Mouse (Mus musculus) hindbrain, embryonic 16.5 days (tissue): ENCODE measurements at regions not wholly inside any gene's neighbourhood (a gene's known extent, or its start where the extent isn't known, plus 50 kb on each side); places are given as distances from the start of the nearest gene placed in this dataset.

ENCODE experiments used
- ATAC-seq: fragments of 200-750 bp; cut with Nextera tagmentation; 2 replicates; pipeline ENCODE4 v1.8.0; 2017; ENCODE audit warnings: moderate TSS enrichment, moderate library complexity
- H3K27ac ChIP-seq: fragments of 300-500 bp; sonication (generic); 2 replicates; pipeline ENCODE4 v1.5.1; 2014; ENCODE audit warnings: low read depth, mild to moderate bottlenecking, control low read depth, low read length, moderate library complexity
- H3K27me3 ChIP-seq: fragments of 300-500 bp; sonication (generic); replicated peaks from 2 replicates; pipeline ENCODE4 v1.6.1; 2014; ENCODE audit warnings: low read length; ENCODE audit not compliant: control insufficient read depth, insufficient read depth
- H3K36me3 ChIP-seq: fragments of 300-500 bp; sonication (generic); 2 replicates; pipeline ENCODE4 v1.6.1; 2014; ENCODE audit warnings: mild to moderate bottlenecking, low read length, moderate library complexity, mixed read lengths; ENCODE audit not compliant: control insufficient read depth, insufficient read depth
- H3K4me1 ChIP-seq: fragments of 300-500 bp; sonication (generic); 2 replicates; pipeline ENCODE4 v1.6.1; 2014; ENCODE audit warnings: low read depth, low read length; ENCODE audit not compliant: control insufficient read depth, insufficient read depth
- H3K4me2 ChIP-seq: fragments of 300-500 bp; sonication (generic); 2 replicates; pipeline ENCODE4 v1.6.1; 2014; ENCODE audit warnings: mild to moderate bottlenecking, low read length, control low read depth, moderate library complexity
- H3K4me3 ChIP-seq: fragments of 300-500 bp; sonication (generic); 2 replicates; pipeline ENCODE4 v1.5.1; 2014; ENCODE audit warnings: mild to moderate bottlenecking, low read length, control low read depth, moderate library complexity
- H3K9ac ChIP-seq: fragments of 300-500 bp; sonication (generic); 2 replicates; pipeline ENCODE4 v1.6.1; 2014; ENCODE audit warnings: low read depth, mild to moderate bottlenecking, control low read depth, low read length, moderate library complexity
- H3K9me3 ChIP-seq: fragments of 300-500 bp; sonication (generic); 2 replicates; pipeline ENCODE4 v1.6.1; 2014; ENCODE audit warnings: mild to moderate bottlenecking, low read length, moderate library complexity; ENCODE audit not compliant: control insufficient read depth
- WGBS: fragments of 180-500 bp; shearing (Covaris S2); extraction: QIAGEN DNeasy Blood & Tissue Kit; methylation state at CpG from one replicate; pipeline ENCODE4 v1.1.7; 2014; 5-methylcytosine and 5-hydroxymethylcytosine counted together

- Histone ChIP-seq H3K36me3 (no peaks in the 10 kb centered on the region), H3K4me1 (peaks cover 2% of the 10 kb centered on the region; the same call in 1 of the 2 replicates), H3K27me3 (no peaks in the 10 kb centered on the region), H3K9me3 (no peaks in the 10 kb centered on the region), H3K4me3 (peak overlapping the region; percentile 23; the same call in 1 of the 2 replicates), H3K9ac (0 out of 2 replicates have a peak overlapping the region, but pooled peaks have one; percentile 15), H3K27ac (no peak overlapping the region), H3K4me2 (peak overlapping the region; percentile 52)
- peak; percentile 86 for ATAC-seq
- WGBS, result 22% methylated on average over 11 of the region's 11 CpGs
Observed at GRCm38 (mm10) chr6:35380721-35381466, 55.0 kb upstream of the Fam180a start.

GRCm38 (mm10) chr6:35379890-35380289, 53.9 kb upstream of the Fam180a start:
- Histone ChIP-seq H3K9ac (no peak overlapping the region), H3K9me3 (no peaks in the 10 kb centered on the region), H3K27me3 (no peaks in the 10 kb centered on the region), H3K4me1 (peaks cover 2% of the 10 kb centered on the region; the same call in 1 of the 2 replicates), H3K4me2 (peak overlapping the region; percentile 27; the same call in 1 of the 2 replicates), H3K4me3 (no peak overlapping the region), H3K27ac (no peak overlapping the region), H3K36me3 (no peaks in the 10 kb centered on the region)
- ATAC-seq, result no peak
- 12% methylated on average over 8 of the region's 8 CpGs for WGBS

GRCm38 (mm10) chr6:35378851-35379250, 52.9 kb upstream of the Fam180a start:
- peaks cover 2% of the 10 kb centered on the region; the same call in 1 of the 2 replicates for H3K4me1 ChIP-seq
- H3K4me3 ChIP-seq, result no peak overlapping the region
- 96% methylated on average over 6 of the region's 6 CpGs for WGBS
- H3K9ac ChIP-seq, result no peak overlapping the region
- H3K4me2 ChIP-seq, result no peak overlapping the region
- ATAC-seq, result no peak
- H3K9me3 ChIP-seq, result no peaks in the 10 kb centered on the region
- no peak overlapping the region for H3K27ac ChIP-seq
- H3K36me3 ChIP-seq, result no peaks in the 10 kb centered on the region
- H3K27me3 ChIP-seq, result no peaks in the 10 kb centered on the region

- Histone ChIP-seq H3K4me3 (no peak overlapping the region), H3K4me1 (peaks cover 2% of the 10 kb centered on the region; the same call in 1 of the 2 replicates), H3K4me2 (no peak overlapping the region), H3K9ac (no peak overlapping the region), H3K36me3 (no peaks in the 10 kb centered on the region), H3K27ac (no peak overlapping the region), H3K9me3 (no peaks in the 10 kb centered on the region), H3K27me3 (no peaks in the 10 kb centered on the region)
- ATAC-seq, result no peak
- 93% methylated on average over 3 of the region's 3 CpGs for WGBS
Observed at GRCm38 (mm10) chr6:35377535-35377934, 51.6 kb upstream of the Fam180a start.

- Histone ChIP-seq H3K4me3 (no peak overlapping the region), H3K36me3 (no peaks in the 10 kb centered on the region)
Observed at GRCm38 (mm10) chr6:35376526-35376925, 50.6 kb upstream of the Fam180a start.

More at GRCm38 (mm10) chr6:35376526-35376925, 50.6 kb upstream of the Fam180a start:
- H3K9ac ChIP-seq, result no peak overlapping the region
- no peak for ATAC-seq
- no peak overlapping the region for H3K4me2 ChIP-seq
- no peaks in the 10 kb centered on the region for H3K27me3 ChIP-seq
- H3K27ac ChIP-seq, result no peak overlapping the region
- WGBS, result 88% methylated on average over 8 of the region's 9 CpGs
- H3K4me1 ChIP-seq, result peaks cover 2% of the 10 kb centered on the region; the same call in 1 of the 2 replicates
- H3K9me3 ChIP-seq, result no peaks in the 10 kb centered on the region
